Mouse (Mus musculus): ENCODE results near the gene Gm17359. TPM values are rescaled to one million over a fixed set of nuclear protein-coding genes. Genes with fewer than 3 reads are reported as not detected.
A peak's percentile ranks its signal among the peaks of the same experiment; 100 is the strongest.

The Gm17359 gene
- polyA plus RNA-seq, 2 experiments = not detected

DNA sequence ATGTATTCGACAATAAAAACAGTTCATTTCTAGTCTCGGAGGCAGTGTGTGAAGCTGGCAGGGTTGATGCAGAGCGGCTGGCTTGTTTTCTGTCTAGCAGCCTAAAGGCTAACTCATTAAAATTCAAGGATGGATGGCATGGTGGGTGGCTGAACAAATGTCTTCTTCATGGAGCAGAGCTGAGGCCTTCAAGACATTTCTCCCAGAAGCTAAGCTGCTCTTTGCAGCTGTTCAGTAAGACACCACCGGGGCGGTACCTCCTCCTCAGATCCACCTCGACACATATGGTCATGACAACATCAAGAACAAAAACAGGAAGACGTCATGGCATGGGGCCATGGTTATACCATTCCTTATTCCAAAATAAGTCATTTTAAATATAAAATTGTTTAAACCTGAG lies 99.7 kb downstream of the Gm17359 start:
- Histone ChIP-seq H3K36me3 (replicated peaks; ENCODE audit: control insufficient read depth, insufficient read depth, low read depth) (no peaks in the 10 kb centered on the region), H3K4me1 (replicated peaks; ENCODE audit: control insufficient read depth in 2 of 2, insufficient read depth in 2 of 2, low read length in 1 of 2) (no peaks in the 10 kb centered on the region), H3K27me3 (ENCODE audit: control insufficient read depth, insufficient read depth, low read length) (no peaks in the 10 kb centered on the region), H3K4me2 (ENCODE audit: low read depth) (no peak overlapping the region), H3K27ac (no peak overlapping the region), H3K9ac (replicated peaks) (no peak overlapping the region), H3K9me3 (ENCODE audit: control insufficient read depth, low read length) (no peaks in the 10 kb centered on the region), H3K4me3 (ENCODE audit: insufficient read depth in 1 of 2, low read depth in 2 of 2, low read length in 2 of 2) (no peak overlapping the region)
- no peak for TF ChIP-seq CTCF (IDR thresholded peaks at IDR 0.05; ENCODE audit: low read depth)
- TF ChIP-seq EP300 (IDR thresholded peaks at IDR 0.05; ENCODE audit: low read depth) = no peak
- 69% methylated on average over 7 of the region's 7 CpGs for WGBS (ENCODE audit: insufficient replicate concordance)
- DNase-seq (ENCODE audit: low read depth in 3 of 3, low spot score in 3 of 3) = no peak
- ATAC-seq (ENCODE audit: insufficient read depth) = no peak

DNA sequence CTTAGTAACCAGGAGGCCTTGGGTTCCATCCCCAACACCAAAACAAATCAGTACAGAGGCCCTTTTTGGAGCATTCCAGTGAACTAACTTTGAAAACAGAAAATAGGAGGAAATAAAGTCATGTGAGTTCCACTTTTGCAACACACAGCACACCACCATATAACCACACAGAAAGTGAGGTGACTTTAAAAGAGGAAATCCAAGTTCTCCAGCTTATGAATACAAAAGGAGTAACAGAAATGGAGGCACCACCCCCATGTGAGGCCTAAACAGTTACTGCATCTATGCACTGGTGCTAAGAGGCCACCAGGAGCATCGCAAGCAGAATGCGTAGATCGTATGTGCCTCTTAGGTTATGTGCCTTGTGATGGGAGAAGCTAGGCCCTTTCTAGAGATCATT lies 101.8 kb downstream of the Gm17359 start:
- H3K9ac ChIP-seq (replicated peaks) = no peak overlapping the region
- no peak overlapping the region for H3K4me2 ChIP-seq (ENCODE audit: low read depth)
- DNase-seq (ENCODE audit: low read depth in 3 of 3, low spot score in 3 of 3) (no peak), ATAC-seq (ENCODE audit: insufficient read depth) (no peak)
- H3K36me3 ChIP-seq (replicated peaks; ENCODE audit: control insufficient read depth, insufficient read depth, low read depth) = no peaks in the 10 kb centered on the region
- 82% methylated on average over 3 of the region's 3 CpGs for WGBS (ENCODE audit: insufficient replicate concordance)
- no peak overlapping the region for H3K27ac ChIP-seq
- no peaks in the 10 kb centered on the region for H3K9me3 ChIP-seq (ENCODE audit: control insufficient read depth, low read length)
- no peak overlapping the region for H3K4me3 ChIP-seq (ENCODE audit: insufficient read depth in 1 of 2, low read depth in 2 of 2, low read length in 2 of 2)
- H3K4me1 ChIP-seq (replicated peaks; ENCODE audit: control insufficient read depth in 2 of 2, insufficient read depth in 2 of 2, low read length in 1 of 2) = no peaks in the 10 kb centered on the region
- TF ChIP-seq EP300 (IDR thresholded peaks at IDR 0.05; ENCODE audit: low read depth) (no peak), CTCF (IDR thresholded peaks at IDR 0.05; ENCODE audit: low read depth) (no peak)
- H3K27me3 ChIP-seq (ENCODE audit: control insufficient read depth, insufficient read depth, low read length) = no peaks in the 10 kb centered on the region

DNA sequence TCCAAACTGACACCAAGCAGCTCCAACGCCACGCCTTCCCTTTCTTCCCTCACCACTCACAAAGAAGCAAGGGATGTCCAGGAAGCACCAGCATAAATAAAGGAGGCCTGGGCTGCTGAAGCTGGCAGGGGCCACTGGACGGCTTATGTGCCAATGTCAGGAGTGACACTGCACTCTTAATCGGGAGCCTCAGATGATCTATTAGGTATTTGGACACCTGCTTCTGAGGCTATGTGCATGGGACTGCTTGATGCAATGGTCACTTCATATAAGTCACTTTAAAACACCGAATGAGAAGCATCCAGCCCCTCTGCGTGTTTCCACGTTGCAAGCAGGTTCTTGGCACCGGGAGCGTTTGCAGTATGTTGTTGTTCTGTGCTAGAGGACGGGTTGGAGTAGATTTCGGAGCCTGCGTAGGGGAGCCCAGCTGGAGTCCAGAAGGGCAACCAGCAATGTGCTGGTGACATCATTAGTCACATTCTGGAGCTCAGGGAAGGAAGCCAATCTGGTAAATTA lies 104.6 kb downstream of the Gm17359 start:
- Histone ChIP-seq H3K36me3 (replicated peaks; ENCODE audit: control insufficient read depth, insufficient read depth, low read depth) (no peaks in the 10 kb centered on the region), H3K4me2 (ENCODE audit: low read depth) (no peak overlapping the region), H3K4me3 (ENCODE audit: insufficient read depth in 1 of 2, low read depth in 2 of 2, low read length in 2 of 2) (no peak overlapping the region), H3K27ac (no peak overlapping the region), H3K9me3 (ENCODE audit: control insufficient read depth, low read length) (no peaks in the 10 kb centered on the region), H3K9ac (replicated peaks) (no peak overlapping the region), H3K4me1 (replicated peaks; ENCODE audit: control insufficient read depth in 2 of 2, insufficient read depth in 2 of 2, low read length in 1 of 2) (no peaks in the 10 kb centered on the region), H3K27me3 (ENCODE audit: control insufficient read depth, insufficient read depth, low read length) (no peaks in the 10 kb centered on the region)
- ATAC-seq (ENCODE audit: insufficient read depth) = no peak
- WGBS (ENCODE audit: insufficient replicate concordance) = 66% methylated on average over 12 of the region's 12 CpGs
- no peak for TF ChIP-seq CTCF (IDR thresholded peaks at IDR 0.05; ENCODE audit: low read depth)
- TF ChIP-seq EP300 (IDR thresholded peaks at IDR 0.05; ENCODE audit: low read depth) = no peak
- no peak for DNase-seq (ENCODE audit: low read depth in 3 of 3, low spot score in 3 of 3)

DNA sequence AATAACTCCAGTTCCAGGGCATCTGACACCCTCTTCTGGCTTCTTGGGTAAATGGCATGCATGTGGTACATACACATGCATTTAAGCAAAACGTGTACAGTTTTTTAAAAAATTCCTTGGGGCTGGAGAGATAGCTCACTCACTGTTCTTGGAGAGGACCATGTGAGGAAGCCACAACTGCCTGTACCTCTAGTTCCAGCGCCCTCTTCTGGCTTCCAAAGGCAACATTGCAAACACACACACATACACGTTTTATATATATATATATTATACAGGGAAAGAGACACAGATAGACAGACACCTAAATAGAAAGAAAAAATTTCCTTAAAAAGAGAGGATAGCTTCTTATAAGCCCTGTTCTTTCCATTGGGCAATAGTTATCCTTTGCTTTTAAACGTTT lies 107.4 kb downstream of the Gm17359 start:
- ATAC-seq (ENCODE audit: insufficient read depth) = no peak
- Histone ChIP-seq H3K27ac (no peak overlapping the region), H3K4me1 (replicated peaks; ENCODE audit: control insufficient read depth in 2 of 2, insufficient read depth in 2 of 2, low read length in 1 of 2) (no peaks in the 10 kb centered on the region), H3K9ac (replicated peaks) (no peak overlapping the region), H3K4me2 (ENCODE audit: low read depth) (no peak overlapping the region), H3K27me3 (ENCODE audit: control insufficient read depth, insufficient read depth, low read length) (no peaks in the 10 kb centered on the region), H3K36me3 (replicated peaks; ENCODE audit: control insufficient read depth, insufficient read depth, low read depth) (no peaks in the 10 kb centered on the region), H3K4me3 (ENCODE audit: insufficient read depth in 1 of 2, low read depth in 2 of 2, low read length in 2 of 2) (no peak overlapping the region), H3K9me3 (ENCODE audit: control insufficient read depth, low read length) (no peaks in the 10 kb centered on the region)
- DNase-seq (ENCODE audit: low read depth in 3 of 3, low spot score in 3 of 3) = no peak
- WGBS (ENCODE audit: insufficient replicate concordance) = 42% methylated on average over 4 of the region's 4 CpGs
- TF ChIP-seq EP300 (IDR thresholded peaks at IDR 0.05; ENCODE audit: low read depth) (no peak), CTCF (IDR thresholded peaks at IDR 0.05; ENCODE audit: low read depth) (peak; percentile 29; the same call in 1 of the 2 replicates)

DNA sequence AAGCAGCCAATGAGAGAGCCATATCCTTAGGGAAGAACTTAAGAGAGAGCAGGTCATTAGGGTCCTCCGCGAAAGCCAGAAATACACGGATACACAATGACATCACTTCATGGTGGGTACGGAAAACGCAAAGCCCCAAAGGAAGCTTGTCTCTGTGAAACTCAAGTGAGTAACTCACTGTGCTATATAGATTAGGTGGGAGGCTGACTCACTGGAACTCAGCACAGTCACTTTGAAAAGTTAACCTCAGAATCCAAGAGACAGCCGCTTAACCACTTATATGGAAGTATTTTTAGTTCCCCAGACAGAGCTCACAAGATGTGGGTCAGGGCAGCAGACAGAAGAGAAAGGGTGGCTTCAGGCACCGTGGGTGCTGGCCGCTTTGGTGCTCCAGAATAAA lies 108.6 kb downstream of the Gm17359 start:
- Histone ChIP-seq H3K4me2 (ENCODE audit: low read depth) (no peak overlapping the region), H3K36me3 (replicated peaks; ENCODE audit: control insufficient read depth, insufficient read depth, low read depth) (no peaks in the 10 kb centered on the region), H3K4me3 (ENCODE audit: insufficient read depth in 1 of 2, low read depth in 2 of 2, low read length in 2 of 2) (no peak overlapping the region), H3K9ac (replicated peaks) (no peak overlapping the region), H3K27ac (no peak overlapping the region), H3K9me3 (ENCODE audit: control insufficient read depth, low read length) (no peaks in the 10 kb centered on the region), H3K4me1 (replicated peaks; ENCODE audit: control insufficient read depth in 2 of 2, insufficient read depth in 2 of 2, low read length in 1 of 2) (no peaks in the 10 kb centered on the region), H3K27me3 (ENCODE audit: control insufficient read depth, insufficient read depth, low read length) (no peaks in the 10 kb centered on the region)
- 57% methylated on average over 8 of the region's 8 CpGs for WGBS (ENCODE audit: insufficient replicate concordance)
- no peak for DNase-seq (ENCODE audit: low read depth in 3 of 3, low spot score in 3 of 3)
- ATAC-seq (ENCODE audit: insufficient read depth) = no peak
- TF ChIP-seq CTCF (IDR thresholded peaks at IDR 0.05; ENCODE audit: low read depth) (no peak), EP300 (IDR thresholded peaks at IDR 0.05; ENCODE audit: low read depth) (no peak)

Measured in liver, embryonic 14.5 days (tissue).